Mouse (Mus musculus): Measurements from ENCODE around the gene Ephb2.

The Ephb2 gene

GRCm38 (mm10) chr4:136696381-136696925 lies 139.3 kb downstream of the Ephb2 start:
- peak; percentile 83 for DNase-seq

GRCm38 (mm10) chr4:136695696-136696095 lies 140.1 kb downstream of the Ephb2 start:
- DNase-seq: no peak

- no peak for DNase-seq
Measured at GRCm38 (mm10) chr4:136690034-136690433, 145.8 kb downstream of the Ephb2 start.

GRCm38 (mm10) chr4:136688113-136688512 lies 147.7 kb downstream of the Ephb2 start:
- peak; percentile 60 for DNase-seq

- DNase-seq: no peak
Measured at GRCm38 (mm10) chr4:136685431-136685869, 150.3 kb downstream of the Ephb2 start.

- DNase-seq: peak; percentile 75
Measured at GRCm38 (mm10) chr4:136684485-136684884, 151.3 kb downstream of the Ephb2 start.

- no peak for DNase-seq
Measured at GRCm38 (mm10) chr4:136680641-136681040, 155.1 kb downstream of the Ephb2 start.

- DNase-seq: no peak
Measured at GRCm38 (mm10) chr4:136679221-136679620, 156.6 kb downstream of the Ephb2 start.

GRCm38 (mm10) chr4:136678480-136678879 lies 157.3 kb downstream of the Ephb2 start:
- peak; percentile 90 for DNase-seq

- no peak for DNase-seq
Measured at GRCm38 (mm10) chr4:136675439-136675838, 160.3 kb downstream of the Ephb2 start.

GRCm38 (mm10) chr4:136672335-136673090 lies 163.3 kb downstream of the Ephb2 start:
- DNase-seq: no peak

GRCm38 (mm10) chr4:136667757-136668156 lies 168.0 kb downstream of the Ephb2 start:
- no peak for DNase-seq

- peak; percentile 40 for DNase-seq
Measured at GRCm38 (mm10) chr4:136666002-136666401, 169.8 kb downstream of the Ephb2 start.

GRCm38 (mm10) chr4:136665068-136665467 lies 170.7 kb downstream of the Ephb2 start:
- no peak for DNase-seq

GRCm38 (mm10) chr4:136657914-136658313 lies 177.9 kb downstream of the Ephb2 start:
- DNase-seq: no peak

- DNase-seq: no peak
Measured at GRCm38 (mm10) chr4:136653692-136654234, 182.0 kb downstream of the Ephb2 start.

GRCm38 (mm10) chr4:136653019-136653418 lies 182.8 kb downstream of the Ephb2 start:
- no peak for DNase-seq

- DNase-seq: no peak
Measured at GRCm38 (mm10) chr4:136652528-136652910, 183.3 kb downstream of the Ephb2 start.

- no peak for DNase-seq
Measured at GRCm38 (mm10) chr4:136651882-136652527, 183.8 kb downstream of the Ephb2 start.

- DNase-seq: peak; percentile 72
Measured at GRCm38 (mm10) chr4:136651357-136651811, 184.4 kb downstream of the Ephb2 start.

- DNase-seq: no peak
Measured at GRCm38 (mm10) chr4:136650261-136650660, 185.5 kb downstream of the Ephb2 start.

- DNase-seq: no peak
Measured at GRCm38 (mm10) chr4:136649480-136650196, 186.2 kb downstream of the Ephb2 start.

- DNase-seq: peak; percentile 93
Measured at GRCm38 (mm10) chr4:136648922-136649479, 186.8 kb downstream of the Ephb2 start.

All from thymus, postnatal 4 days (tissue).